Mouse (Mus musculus) cortical plate, adult 2 months (tissue): ENCODE measurements at regions not wholly inside any gene's neighbourhood (a gene's known extent, or its start where the extent isn't known, plus 50 kb on each side); places are given as distances from the start of the nearest gene placed in this dataset.

ENCODE experiments used
- CTCF ChIP-seq: fragments of 200-500 bp; IDR thresholded peaks from 2 replicates; pipeline ENCODE4 v1.5.1; 2011; ENCODE audit warnings: mild to moderate bottlenecking, control low read depth, low read length; ENCODE audit not compliant: insufficient read depth; ENCODE audit errors: extremely low read depth
- POLR2A ChIP-seq: fragments of 200-500 bp; IDR thresholded peaks from 2 replicates; pipeline ENCODE4 v1.6.1; 2011; ENCODE audit warnings: mild to moderate bottlenecking, low read length, control low read depth; ENCODE audit not compliant: insufficient read depth; ENCODE audit errors: extremely low read depth

GRCm38 (mm10) chr8:88914190-88914589, 129.8 kb downstream of the Sall1 start:
- TF ChIP-seq CTCF (no peak), POLR2A (no peak)
